Comparison of ENCODE assay signal across 12 mouse cellular contexts in the genomic region with DNA sequence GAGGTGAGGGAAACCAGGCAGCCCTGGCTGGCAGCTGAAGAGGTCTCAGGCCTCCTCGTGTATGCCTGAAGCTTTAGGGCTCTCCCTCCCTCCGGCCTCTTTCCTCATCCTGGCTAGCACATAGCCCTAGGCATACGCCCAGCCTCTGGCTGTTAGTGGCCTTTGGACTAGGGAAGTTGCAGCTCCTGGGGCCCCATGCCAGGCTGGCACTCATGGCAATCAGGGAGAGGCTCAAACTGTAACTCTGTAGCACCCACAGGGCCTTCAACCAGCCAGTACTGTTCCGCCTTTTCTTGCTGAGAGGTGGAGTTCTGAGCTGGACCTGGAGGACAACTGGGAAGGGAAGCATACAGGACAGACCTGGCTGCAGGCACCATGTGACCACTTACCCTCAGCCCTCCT. TPM values are rescaled to one million over a fixed set of nuclear protein-coding genes. Genes with fewer than 3 reads are reported as not detected.
A peak's percentile ranks its signal among the peaks of the same experiment; 100 is the strongest.
DNase-seq lines count a peak whose midpoint lies in the region; ATAC-seq and TF ChIP-seq lines count a peak whose summit lies in the region.
"Had no signal": no experiment of that assay in that cellular context is flagged by ENCODE, and none has a peak within 500 bp of the region (broad histone marks: within the 10 kb centered on the region; RNA-seq: fewer than 3 reads in every experiment).

No protein-coding gene starts in this region.

- H3K4me1 ChIP-seq in lung, postnatal 0 days (ENCODE audit: insufficient read depth, low read depth, low read length) = peaks cover 8% of the 10 kb centered on the region; the same call in 1 of the 2 replicates
- H3K4me1 ChIP-seq in intestine, postnatal 0 days (replicated peaks; ENCODE audit: control insufficient read depth, insufficient read depth, low read length) = peaks cover 10% of the 10 kb centered on the region; the same call in 1 of the 2 replicates
- peaks cover 31% of the 10 kb centered on the region; the same call in 1 of the 2 replicates for H3K4me1 ChIP-seq in small intestine, adult 2 months (ENCODE audit: control insufficient read depth, insufficient read depth, insufficient read length, low read length)
- H3K4me1 ChIP-seq in hindbrain, embryonic 13.5 days (replicated peaks) = no peaks in the 10 kb centered on the region

- no peak overlapping the region for H3K4me2 ChIP-seq in lung, postnatal 0 days (replicated peaks; ENCODE audit: low read depth, low read length)
- peak overlapping the region; percentile 58 for H3K4me2 ChIP-seq in intestine, postnatal 0 days (replicated peaks; ENCODE audit: low read depth)
- no peak overlapping the region for H3K4me2 ChIP-seq in hindbrain, embryonic 13.5 days
- H3K4me2 ChIP-seq: lung, embryonic 14.5 days had no signal

- no peak for TF ChIP-seq CTCF in lung, postnatal 0 days (IDR thresholded peaks at IDR 0.05)
- no peak for TF ChIP-seq CTCF in intestine, postnatal 0 days (IDR thresholded peaks at IDR 0.05; ENCODE audit: low read depth)
- TF ChIP-seq CTCF in small intestine, adult 2 months (IDR thresholded peaks at IDR 0.05; ENCODE audit: extremely low read depth, insufficient read length, insufficient replicate concordance, low read depth, low read length) = no peak

- no peak overlapping the region for H3K9ac ChIP-seq in lung, postnatal 0 days (replicated peaks; ENCODE audit: low read depth)
- H3K9ac ChIP-seq in intestine, postnatal 0 days (ENCODE audit: low read depth, low read length) = peak overlapping the region; percentile 51; the same call in 1 of the 2 replicates
- H3K9ac ChIP-seq in hindbrain, embryonic 13.5 days = no peak overlapping the region
- H3K9ac ChIP-seq: lung, embryonic 14.5 days had no signal

- no peak overlapping the region for H3K4me3 ChIP-seq in lung, postnatal 0 days (ENCODE audit: low read depth, low read length)
- H3K4me3 ChIP-seq in intestine, postnatal 0 days (ENCODE audit: low read depth, low read length) = peak overlapping the region; percentile 20
- peak overlapping the region; percentile 72 for H3K4me3 ChIP-seq in small intestine, adult 2 months (ENCODE audit: low read depth, low read length)
- H3K4me3 ChIP-seq in hindbrain, embryonic 13.5 days = no peak overlapping the region
- H3K4me3 ChIP-seq: left cerebral cortex, adult 2 months had no signal

- peak; percentile 9 for DNase-seq in lung, postnatal 10 days
- no peak for DNase-seq in lung, postnatal 0 days (ENCODE audit: low spot score)
- DNase-seq in adrenal gland, postnatal 36 days = peak; percentile 48 to 69
- DNase-seq in spleen, adult 18-20 months = no peak
- DNase-seq: cerebellum, postnatal 10 days; lung, embryonic 14.5 days; thymus, postnatal 14 days had no signal

- H3K27me3 ChIP-seq in lung, postnatal 0 days (replicated peaks; ENCODE audit: insufficient read depth, low read length) = no peaks in the 10 kb centered on the region
- no peaks in the 10 kb centered on the region for H3K27me3 ChIP-seq in intestine, postnatal 0 days (replicated peaks; ENCODE audit: control insufficient read depth, insufficient read depth, low read length)
- H3K27me3 ChIP-seq in small intestine, adult 2 months (ENCODE audit: control insufficient read depth, insufficient read depth, low read length) = no peaks in the 10 kb centered on the region
- H3K27me3 ChIP-seq in hindbrain, embryonic 13.5 days = no peaks in the 10 kb centered on the region

- no peak for ATAC-seq in lung, postnatal 0 days
- ATAC-seq in intestine, postnatal 0 days = peak; percentile 95
- ATAC-seq in hindbrain, embryonic 13.5 days (ENCODE audit: low FRiP score) = no peak

- WGBS in lung, postnatal 0 days = 61% methylated on average over 4 of the region's 4 CpGs
- 35% methylated on average over 4 of the region's 4 CpGs for WGBS in intestine, postnatal 0 days
- 34% methylated on average over 4 of the region's 4 CpGs for WGBS in small intestine, adult 2 months
- 81% methylated on average over 4 of the region's 4 CpGs for WGBS in hindbrain, embryonic 13.5 days

- TF ChIP-seq POLR2A in small intestine, adult 2 months (IDR thresholded peaks at IDR 0.05; ENCODE audit: low read depth, low read length) = peak; percentile 96

- no peak overlapping the region for H3K27ac ChIP-seq in lung, postnatal 0 days (ENCODE audit: low read length)
- H3K27ac ChIP-seq in intestine, postnatal 0 days (ENCODE audit: low read depth, low read length) = peak overlapping the region; percentile 97
- H3K27ac ChIP-seq in small intestine, adult 2 months (ENCODE audit: insufficient read depth, low read depth, low read length) = peak overlapping the region; percentile 100
- H3K27ac ChIP-seq in hindbrain, embryonic 13.5 days = no peak overlapping the region
- H3K27ac ChIP-seq: left cerebral cortex, adult 2 months had no signal

- H3K36me3 ChIP-seq in lung, postnatal 0 days (ENCODE audit: insufficient read depth, low read length) = no peaks in the 10 kb centered on the region
- no peaks in the 10 kb centered on the region for H3K36me3 ChIP-seq in intestine, postnatal 0 days (ENCODE audit: control insufficient read depth, insufficient read depth)
- no peaks in the 10 kb centered on the region for H3K36me3 ChIP-seq in small intestine, adult 2 months (ENCODE audit: control insufficient read depth, insufficient read depth, low read length)
- H3K36me3 ChIP-seq in hindbrain, embryonic 13.5 days = no peaks in the 10 kb centered on the region
- H3K36me3 ChIP-seq: G1E had no signal

- no peak for TF ChIP-seq EP300 in lung, postnatal 0 days (IDR thresholded peaks at IDR 0.05)

- H3K9me3 ChIP-seq in lung, postnatal 0 days (ENCODE audit: low read length) = no peaks in the 10 kb centered on the region
- no peaks in the 10 kb centered on the region for H3K9me3 ChIP-seq in intestine, postnatal 0 days (ENCODE audit: control insufficient read depth)
- H3K9me3 ChIP-seq in hindbrain, embryonic 13.5 days = no peaks in the 10 kb centered on the region
- H3K9me3 ChIP-seq: G1E had no signal

RNA-seq across cellular contexts. Expression of gene Jade2, which starts 19.5 kb away (rescaled TPM):
- 3.1 and 3.9 TPM in 2 replicates for polyA plus RNA-seq in lung, postnatal 0 days (2015; fragmentation: Nextera tagmentation; extraction: Ambion mirVana)
- total RNA-seq in adrenal gland, postnatal 36 days (2021) = 10 to 100 TPM; 17.8 to 18.3 TPM
- 1.7 and 2.1 TPM in 2 replicates for polyA plus RNA-seq in intestine, postnatal 0 days (2015; fragmentation: Nextera tagmentation; extraction: Ambion mirVana)
- polyA plus RNA-seq in small intestine, adult 2 months (2012; rRNA removed) = 3.2 and 6.3 TPM in 2 replicates
- 0.23 and 0.32 TPM in 2 replicates for polyA plus RNA-seq in hindbrain, embryonic 13.5 days (2015; fragmentation: Nextera tagmentation; extraction: Ambion mirVana)

Comparison
In these comparisons a context has a peak if more than half of its experiments do, and no peak if none do; other contexts are left out.
1. DNase-seq: peak in lung, postnatal 10 days (single experiment) and adrenal gland, postnatal 36 days (2 of 2); none in lung, postnatal 0 days (single experiment) and spleen, adult 18-20 months (0 of 2).
2. H3K27ac ChIP-seq: peak in intestine, postnatal 0 days (single experiment) and small intestine, adult 2 months (single experiment); none in lung, postnatal 0 days (single experiment) and hindbrain, embryonic 13.5 days (single experiment).
3. H3K4me3 ChIP-seq: peak in intestine, postnatal 0 days (single experiment) and small intestine, adult 2 months (single experiment); none in lung, postnatal 0 days (single experiment) and hindbrain, embryonic 13.5 days (single experiment).